Mouse (Mus musculus) spleen, embryonic (tissue): ENCODE measurements around the gene Ttyh3.

Source experiments
- CTCF ChIA-PET: fragments of 350-600 bp; sonication (Branson Sonifier 250); formaldehyde crosslinking; loops from one replicate; lab custom pipeline; 2022; lab: Charles Lee

Ttyh3 gene

DNA sequence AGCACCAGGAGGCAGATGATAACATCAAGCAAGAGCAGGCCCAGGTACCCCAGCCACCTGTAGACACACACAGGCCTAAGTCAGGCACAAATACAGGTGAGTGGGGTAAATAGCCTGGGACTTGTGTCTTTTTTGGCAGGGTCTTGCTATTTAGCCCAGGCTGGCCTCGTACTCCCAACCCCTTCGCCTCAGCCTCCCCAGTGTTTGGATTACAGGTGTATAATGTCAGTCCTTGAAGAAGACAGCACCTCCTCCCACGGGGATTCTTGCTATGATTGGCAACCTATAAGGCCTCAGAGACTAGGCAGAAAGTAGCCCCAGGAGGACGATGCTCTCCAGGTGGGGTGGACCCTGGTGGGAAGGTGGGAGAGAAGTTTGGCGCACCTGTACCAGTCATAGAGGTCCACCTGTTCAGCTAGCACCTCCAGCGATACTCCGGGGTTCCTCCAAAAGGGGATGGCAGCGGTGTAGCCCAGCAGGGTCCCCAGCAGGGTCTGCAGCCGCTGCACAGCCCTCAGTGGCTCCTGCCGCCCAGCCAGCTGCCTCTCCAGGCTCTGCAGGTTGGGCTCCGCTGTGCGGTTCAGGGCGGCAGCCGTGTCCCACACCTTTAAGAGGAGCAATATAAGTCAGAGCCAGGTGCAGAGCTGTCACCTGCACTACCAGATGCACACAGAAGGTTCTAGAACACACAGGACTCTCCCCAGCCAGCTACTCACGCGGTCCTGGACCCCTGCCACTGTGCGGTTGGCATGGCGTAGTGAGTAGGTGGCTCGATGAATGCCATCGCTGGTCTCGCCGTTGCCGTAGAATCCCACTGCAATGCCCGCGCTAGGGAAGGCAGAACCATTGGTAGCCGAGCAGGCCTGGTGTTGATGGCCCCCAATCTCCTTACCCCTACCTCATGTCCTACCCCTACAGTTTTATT is 13.8 kb downstream of the Ttyh3 start:
- CTCF ChIA-PET = interaction anchor here (0.6 kb wide), 1 partner anchor 180 kb away, joined by 7 read pairs; no protein-coding TSS in a partner anchor

DNA sequence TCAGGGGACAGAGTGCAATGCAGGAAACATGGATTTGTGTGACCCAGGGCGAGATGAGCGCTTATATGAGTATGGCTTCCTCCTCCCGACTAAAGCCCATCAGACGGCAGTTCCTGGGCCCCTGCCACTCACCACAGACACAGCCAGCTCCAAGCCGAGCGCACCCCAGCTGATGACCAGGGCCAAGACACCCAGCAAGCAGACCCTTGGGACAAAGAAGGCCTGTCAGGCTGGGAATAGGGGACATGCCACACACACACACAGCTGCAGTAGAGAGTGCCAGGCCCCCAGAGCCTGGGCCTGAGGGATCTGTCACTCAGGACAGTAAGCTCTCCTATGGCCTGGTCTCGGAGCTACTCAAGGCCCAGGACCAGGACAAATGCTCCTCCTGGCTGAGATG is 15.4 kb downstream of the Ttyh3 start:
- CTCF ChIA-PET = interaction anchor here (1.2 kb wide), 1 partner anchor 11 kb away, joined by 4 read pairs; no protein-coding TSS in a partner anchor

DNA sequence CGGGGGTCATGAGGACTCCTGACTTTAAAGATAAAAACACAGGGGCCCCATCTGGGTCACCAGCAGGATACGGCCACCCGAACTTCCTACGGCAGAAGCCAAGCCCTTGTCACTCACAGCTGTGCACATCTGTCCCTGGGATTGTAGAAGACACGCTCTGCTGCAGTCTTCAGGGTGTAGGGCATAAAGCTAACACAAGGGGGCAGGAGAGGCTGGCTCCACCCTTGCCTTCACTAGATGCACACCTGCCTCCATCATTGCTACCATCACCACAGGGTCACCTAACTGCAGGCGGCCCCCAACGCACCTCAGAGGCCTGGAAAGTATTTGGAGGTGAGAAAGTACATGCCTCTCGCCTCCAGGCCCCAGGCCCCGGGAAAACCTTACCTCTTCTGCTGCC is 19.8 kb downstream of the Ttyh3 start:
- CTCF ChIA-PET = no interaction called here

DNA sequence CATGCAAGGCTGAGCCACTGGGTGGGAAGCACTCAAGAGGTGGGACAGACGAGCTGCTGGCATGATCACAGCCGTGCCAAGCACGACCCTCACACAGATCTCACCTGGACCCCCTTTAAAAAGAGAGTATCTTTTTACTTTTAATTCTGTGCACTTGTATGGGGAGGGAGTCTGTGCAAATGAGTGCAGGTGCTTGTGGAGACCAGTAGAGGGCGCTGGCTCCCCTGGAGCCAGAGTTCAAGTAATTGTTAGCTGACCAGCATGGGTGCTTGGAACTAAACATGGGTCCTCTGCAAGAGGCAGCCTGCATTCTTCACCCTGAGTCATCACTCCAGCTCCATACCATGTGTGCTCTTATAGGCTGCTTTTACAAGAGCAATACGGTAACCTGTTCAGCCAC is 21.3 kb downstream of the Ttyh3 start:
- CTCF ChIA-PET = no interaction called here

DNA sequence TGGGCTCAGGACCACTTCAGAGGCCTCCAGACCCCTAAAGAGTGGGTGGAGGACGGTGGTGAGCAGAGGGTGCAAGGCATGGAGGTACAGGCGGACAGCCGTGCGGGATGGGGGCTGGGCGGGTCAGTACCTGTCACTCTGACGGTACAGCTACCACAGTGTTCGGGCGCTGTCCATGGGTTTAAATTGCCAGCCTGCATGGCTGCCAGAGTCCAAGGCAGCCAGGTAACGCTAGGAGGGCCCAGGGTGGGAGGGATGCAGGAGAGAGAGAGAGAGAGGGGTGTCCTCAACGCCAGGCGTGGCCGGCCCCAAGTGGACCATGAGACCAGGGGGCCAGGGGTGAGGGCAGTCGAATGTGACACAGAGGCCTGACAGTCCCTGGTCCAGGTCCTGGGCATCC is 23.9 kb downstream of the Ttyh3 start:
- CTCF ChIA-PET = no interaction called here

DNA sequence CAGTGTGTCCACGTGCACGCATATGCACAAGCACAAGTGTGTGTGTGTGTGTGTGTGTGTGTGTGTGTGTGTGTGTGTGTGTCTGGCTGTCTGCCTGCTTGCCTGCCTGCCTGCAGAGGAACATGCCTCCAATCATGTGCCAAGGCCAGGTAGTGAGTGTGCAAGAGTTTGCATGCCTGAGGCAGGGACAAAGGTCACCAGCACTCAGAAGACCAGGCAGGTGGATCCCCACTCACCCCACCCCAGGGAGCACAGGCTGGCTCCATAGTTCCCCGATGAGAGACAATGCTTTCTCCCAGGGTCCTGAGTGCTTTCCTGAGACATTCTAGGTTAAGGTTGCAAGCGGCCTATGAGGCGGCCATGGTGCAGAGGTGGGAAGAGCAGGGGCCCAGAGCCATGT is 24.6 kb downstream of the Ttyh3 start:
- CTCF ChIA-PET = no interaction called here

DNA sequence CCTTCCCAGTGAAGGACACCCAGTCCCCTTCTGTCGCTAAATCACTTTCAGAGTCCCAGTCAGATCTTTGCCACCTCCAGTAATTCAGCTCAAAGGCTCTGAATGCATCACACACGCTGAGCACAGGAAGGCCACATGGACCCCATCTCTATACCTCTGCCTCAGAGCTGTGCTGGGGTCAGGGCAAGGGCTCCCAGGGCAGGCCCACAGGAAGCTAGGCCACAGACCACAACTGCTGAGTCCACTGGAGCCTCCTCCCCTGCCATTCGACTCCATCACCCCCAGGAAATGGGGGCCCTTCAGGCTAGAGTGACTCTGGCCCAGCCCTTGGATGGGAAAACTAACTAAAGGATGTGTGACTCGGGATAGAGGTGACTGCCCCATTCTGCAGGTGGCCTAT is 25.0 kb downstream of the Ttyh3 start:
- CTCF ChIA-PET = no interaction called here

DNA sequence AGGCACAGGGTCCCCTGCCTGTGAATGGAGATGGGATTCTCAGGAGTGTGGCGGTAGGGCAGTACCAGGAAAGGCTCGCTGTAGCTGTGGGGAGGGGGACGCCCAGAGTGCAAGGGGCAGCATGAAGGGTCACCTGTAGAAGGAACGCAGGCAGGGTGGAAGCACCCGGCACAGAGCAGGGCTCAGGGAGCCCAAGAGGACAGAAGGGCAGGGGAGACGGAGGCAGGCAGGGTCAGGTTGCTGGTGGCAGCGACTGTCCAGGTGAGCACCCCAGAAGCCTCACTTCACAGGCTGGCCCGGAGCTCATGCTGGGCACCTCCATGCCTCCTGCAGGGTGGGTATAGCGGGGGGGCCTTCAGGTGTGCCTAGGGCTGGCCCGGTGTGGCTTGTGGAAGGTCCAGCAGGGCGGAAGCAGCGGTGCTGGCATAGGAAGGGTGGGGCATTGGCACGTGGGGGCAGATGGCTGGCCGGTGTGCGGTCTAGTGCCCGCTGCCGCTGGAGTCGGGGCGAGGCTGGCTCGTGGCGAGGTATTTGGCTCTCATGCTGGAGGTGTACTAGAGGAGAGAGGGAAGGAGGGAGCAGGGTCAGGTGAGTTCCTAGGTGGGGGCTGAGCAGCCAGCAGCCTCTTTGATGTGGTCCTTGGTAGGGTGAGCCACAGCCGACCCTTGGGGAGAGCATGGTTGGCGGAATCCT is 25.7 kb downstream of the Ttyh3 start:
- CTCF ChIA-PET = no interaction called here

DNA sequence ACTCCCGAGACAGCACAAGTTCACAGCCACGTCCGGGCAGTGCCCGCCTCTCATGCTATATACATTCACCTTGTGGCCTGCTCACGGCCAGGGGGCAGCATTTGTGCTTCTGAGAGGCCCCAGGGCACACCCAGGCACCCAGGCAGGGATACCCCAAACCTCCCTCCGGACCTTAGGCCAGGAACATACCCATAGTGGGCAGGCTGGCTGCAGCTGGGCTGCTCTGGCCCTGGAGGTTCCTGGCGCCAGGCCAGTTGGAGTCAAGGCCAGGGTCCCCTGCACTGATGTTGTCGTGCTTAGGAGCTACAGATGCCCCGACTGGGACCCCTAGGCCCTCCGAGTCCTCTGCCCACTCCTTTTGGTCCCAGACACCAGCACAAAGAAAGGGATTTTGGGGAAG is 27.3 kb downstream of the Ttyh3 start:
- CTCF ChIA-PET = no interaction called here

DNA sequence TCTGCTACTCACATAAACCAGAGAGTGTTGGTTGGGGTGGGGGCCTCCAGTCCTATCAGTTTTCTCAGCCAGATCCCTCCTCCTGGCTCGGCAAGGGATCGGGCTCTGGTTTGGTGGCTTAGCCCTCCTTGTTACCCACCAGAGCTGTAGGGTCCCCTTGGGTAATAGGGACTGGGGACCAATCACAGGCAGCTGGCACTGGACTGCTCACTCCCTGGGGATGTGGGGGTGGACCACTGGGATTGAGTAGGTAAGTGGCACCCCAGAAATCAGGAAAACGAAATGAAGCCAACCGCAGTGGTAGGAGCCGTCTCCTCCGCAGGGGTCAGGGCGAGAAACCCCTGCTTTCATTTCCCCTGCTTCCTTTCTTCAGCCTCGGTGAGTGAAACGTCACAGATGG is 27.7 kb downstream of the Ttyh3 start:
- CTCF ChIA-PET = no interaction called here

DNA sequence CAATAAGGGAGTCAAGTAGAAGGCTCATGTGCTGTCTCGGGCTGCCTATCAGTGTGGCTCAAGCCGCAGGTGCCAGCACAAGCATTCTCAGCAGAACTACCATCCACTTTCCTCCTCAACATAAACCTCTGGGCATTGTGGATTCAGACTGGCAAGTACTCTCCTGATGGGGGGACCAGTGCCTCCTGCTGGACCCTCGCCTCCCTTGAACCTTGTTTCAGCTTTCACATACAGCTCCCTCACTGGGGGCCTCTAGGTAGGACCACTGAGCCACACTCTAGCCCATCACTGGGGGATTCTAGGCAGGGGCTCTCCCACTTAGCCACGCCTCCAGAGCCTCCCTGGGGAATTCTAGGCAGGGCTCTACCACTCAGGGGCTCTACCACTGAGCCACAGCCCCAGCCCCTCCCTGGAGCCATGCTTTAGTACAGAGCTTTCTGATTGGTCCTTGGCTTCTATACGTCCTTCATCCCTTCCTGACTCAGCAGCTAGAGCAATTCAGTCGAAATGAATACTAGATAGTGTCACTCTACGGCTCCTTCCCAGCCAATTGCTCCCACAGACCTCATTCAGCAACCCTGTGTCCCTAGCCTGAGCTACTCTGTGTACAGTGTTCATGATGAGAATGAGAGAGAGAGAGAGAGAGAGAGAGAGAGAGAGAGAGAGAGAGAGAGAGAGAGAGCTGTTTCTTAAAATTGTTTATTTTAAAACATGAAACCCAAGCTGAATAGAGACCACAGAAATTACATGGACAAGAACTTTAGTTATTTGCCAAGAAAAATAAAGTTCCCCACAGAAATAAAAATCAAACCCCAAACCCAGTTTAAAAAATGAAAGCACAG is 28.7 kb downstream of the Ttyh3 start:
- CTCF ChIA-PET = interaction anchor here (1.0 kb wide), 1 partner anchor 80 kb away, joined by 27 read pairs; no protein-coding TSS in a partner anchor

DNA sequence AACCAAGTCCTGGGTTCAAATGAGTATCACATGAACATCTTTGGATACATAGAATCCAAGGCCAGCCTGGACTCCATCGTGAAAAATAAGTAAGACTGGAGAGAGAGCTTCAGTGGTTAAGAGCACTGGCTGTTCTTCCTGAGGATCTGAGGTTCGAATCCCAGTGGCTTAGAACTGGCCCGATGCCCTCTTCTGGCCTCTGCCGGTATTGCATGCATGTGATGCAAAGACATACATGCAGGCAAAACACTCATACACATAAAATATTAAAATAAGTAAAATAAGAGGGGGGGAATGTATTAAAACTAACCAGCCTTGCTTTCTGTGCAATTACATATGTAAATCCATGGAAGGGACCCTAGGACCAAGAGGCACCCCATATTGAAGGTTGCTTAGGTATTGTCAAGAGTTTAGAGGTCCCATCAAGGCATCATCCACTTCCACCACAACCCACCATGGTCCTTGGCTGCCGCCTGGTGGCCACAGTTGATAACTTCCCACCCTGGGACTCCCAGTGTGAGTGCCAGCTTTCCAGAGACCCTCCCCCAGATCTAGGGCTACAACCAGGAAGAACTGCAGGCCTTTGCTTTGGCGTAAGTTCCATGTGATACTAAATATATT is 29.6 kb downstream of the Ttyh3 start:
- CTCF ChIA-PET = interaction anchor here (1.0 to 1.5 kb wide), 3 partner anchors 52 to 79 kb away, joined by 3 to 27 read pairs (median 5); no protein-coding TSS in a partner anchor

DNA sequence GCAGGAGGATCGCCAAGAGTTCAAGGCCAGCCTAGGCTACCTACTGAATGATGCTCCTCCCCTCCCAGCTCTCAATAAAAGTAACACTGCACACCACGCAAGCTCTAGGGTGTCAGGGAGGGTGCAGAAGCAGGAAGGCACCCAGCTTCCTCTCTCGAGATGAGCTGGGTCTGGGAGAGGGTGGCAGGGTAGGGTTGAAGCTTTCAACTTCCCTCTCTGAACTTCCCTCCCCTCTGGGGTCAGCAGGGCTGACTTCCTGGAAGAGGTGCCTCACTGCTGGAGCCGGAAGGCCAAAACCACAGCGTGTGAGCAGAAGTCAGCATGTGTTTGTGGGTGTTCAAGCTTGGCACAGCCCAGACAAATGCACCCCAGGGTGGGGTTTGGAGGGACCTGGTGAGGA is 31.1 kb downstream of the Ttyh3 start:
- CTCF ChIA-PET = interaction anchor here (1.2 to 1.5 kb wide), 2 partner anchors 11 to 51 kb away, joined by 3 to 5 read pairs; partner anchors contain the start of gene Lfng

DNA sequence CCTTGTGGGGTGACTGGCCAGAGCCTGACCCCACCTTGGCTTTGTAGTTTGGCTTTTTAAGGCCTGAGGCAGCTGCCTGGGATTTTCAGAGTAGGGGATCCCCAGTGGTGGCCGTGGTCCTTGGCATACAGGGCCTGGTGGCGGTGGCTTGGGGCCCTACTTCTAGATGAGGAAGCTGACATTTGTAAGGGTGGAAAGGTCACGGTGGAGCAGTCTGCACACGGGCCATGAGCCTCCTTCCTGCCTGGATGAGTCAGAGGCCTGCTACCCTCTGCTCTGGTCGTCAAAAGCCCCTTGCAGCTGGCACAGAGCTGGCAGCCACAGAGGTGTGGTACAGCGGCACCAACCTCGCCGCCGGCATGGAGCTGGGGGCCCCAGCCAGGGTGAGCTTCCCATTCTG is 32.1 kb downstream of the Ttyh3 start:
- CTCF ChIA-PET = interaction anchor here (1.2 kb wide), 1 partner anchor 10 kb away, joined by 3 read pairs; the partner anchor contains the start of gene Lfng

DNA sequence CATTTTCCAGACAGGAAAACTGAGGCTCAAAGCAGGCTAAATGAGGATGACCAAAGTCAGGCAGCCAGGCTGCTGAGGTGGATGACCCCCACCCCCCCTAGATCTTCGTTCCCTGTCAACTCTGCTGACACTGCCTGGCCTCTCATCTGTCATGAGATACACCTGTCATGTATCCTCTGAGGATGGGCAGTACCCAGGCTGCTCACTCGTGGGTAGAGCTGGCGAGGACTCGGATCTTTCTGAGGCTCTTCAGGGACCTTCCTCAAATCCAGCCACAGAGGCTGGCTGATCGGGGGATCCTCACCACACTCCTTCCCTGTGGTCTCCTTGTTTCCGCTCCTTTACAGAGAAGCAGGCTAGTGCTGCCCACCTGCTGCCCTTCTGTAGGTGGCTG is 32.7 kb downstream of the Ttyh3 start:
- CTCF ChIA-PET = interaction anchor here (0.6 kb wide), 1 partner anchor 8 kb away, joined by 4 read pairs; no protein-coding TSS in a partner anchor

DNA sequence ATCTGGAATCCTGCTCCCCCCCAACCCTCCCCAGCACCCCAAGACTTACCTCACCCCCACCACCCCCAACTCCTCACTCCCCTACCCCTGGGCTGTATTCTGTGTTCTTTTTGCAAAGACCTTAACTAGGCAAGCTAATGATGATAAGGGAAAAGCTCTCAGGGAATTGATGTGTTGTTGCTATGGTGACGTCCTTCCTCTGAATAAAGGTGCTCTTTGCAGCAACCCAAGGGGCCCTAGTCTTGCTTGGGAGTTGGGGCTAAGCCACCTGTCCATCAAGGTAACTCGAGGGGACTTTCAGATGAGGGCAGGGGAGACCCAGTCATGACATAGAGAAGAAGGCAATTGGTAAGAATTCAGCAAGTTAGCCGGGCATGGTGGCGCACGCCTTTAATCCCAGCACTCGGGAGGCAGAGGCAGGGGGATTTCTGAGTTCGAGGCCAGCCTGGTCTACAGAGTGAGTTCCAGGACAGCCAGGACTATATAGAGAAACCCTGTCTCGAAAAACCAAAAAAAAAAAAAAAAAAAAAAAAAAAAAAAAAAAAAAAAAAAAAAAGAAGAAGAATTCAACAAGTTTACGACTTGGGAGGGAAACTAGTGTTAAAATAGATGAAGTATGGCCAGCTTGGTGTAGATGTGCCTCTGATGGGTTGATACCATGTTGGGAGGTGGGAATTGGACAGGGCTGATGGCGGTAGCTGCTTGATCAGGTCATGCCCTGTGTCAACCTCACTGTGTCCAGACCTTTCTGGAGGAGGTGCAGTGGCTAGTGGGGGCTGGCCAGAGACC is 33.3 kb downstream of the Ttyh3 start:
- CTCF ChIA-PET = interaction anchor here (0.6 kb wide), 1 partner anchor 8 kb away, joined by 4 read pairs; no protein-coding TSS in a partner anchor

DNA sequence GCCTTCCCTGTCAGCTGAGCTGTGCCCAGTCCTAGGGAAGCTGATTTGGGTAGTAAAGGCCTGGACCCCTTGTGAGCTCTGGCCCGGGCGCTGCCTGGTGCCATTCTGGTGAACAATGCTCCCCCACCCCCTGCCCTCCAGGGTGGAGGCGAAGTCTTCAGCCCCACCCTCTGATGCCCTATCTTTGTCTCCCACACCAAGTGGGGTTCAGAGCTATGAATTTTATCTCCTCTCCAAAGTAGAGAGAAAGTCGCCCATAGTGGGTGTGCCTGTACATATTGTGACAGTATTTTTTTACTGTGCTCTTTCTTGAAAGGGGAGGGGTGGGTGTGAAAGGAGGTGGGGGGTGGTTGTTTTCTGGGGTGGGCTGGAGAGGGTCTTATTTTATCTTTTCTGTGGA is 34.0 kb downstream of the Ttyh3 start:
- CTCF ChIA-PET = no interaction called here

DNA sequence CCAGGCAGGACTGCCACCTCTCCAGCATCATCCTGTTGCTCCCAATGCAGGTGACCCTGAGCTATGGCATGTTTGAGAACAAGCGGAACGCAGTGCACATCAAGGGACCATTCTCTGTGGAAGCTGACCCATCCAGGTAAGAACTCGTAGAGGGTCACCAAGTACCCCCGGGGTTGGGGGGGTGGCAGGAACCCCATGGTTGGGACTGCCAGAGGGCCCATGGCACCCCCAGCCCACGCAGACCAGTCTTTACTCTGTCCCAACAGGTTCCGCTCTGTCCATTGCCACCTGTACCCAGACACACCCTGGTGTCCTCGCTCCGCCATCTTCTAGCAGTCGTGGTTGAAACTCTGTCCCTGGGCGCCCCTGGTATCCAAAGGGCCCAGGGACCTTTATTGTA is 34.7 kb downstream of the Ttyh3 start:
- CTCF ChIA-PET = no interaction called here

DNA sequence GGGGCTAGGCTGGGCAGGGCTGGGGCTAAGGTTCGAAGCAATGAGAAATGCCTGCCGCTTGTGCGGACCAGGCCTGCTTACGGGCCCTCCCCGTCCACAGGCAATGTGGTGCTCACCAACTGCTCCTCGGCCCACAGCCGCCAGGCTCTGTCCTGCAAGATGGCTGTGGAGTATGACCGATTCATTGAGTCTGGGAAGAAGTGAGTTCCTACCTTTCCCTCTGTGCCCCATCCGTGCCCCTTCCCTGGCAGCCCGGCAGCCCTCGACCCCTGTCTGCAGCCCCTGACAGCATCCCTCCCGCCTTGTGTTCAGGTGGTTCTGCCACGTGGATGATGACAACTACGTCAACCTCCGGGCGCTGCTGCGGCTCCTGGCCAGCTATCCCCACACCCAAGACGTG is 36.6 kb downstream of the Ttyh3 start:
- CTCF ChIA-PET = interaction anchor here (0.8 to 1.0 kb wide), 2 partner anchors 13 to 14 kb away, joined by 4 read pairs; no protein-coding TSS in a partner anchor

DNA sequence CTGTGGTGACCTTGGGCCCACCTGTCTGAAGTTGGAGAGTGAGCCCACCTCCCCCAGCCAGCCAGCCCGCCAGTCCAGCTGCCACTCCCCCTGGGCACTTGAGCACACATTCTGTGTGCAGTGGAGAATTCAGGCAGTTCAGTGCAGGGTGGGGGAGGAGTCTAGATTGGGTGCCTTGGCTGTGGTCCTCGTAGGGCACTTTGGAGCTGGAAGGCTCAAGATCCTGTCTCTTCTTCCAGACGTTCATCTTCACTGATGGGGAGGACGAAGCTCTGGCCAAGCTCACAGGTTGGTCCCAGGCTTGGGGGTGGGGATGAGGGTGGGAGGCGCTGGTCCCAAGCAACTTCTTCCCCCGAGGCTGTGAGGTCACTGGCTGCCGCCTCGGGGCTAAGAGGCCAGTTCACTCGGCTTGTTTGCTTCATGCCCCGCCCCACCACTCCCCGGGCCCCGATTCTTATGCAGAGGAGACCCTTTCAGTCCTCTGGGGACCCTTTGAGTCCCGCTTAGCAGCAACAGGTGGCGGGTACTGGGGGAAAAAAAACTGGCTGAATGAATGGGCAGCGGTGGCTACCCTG is 37.1 kb downstream of the Ttyh3 start:
- CTCF ChIA-PET = interaction anchor here (0.7 kb wide), 1 partner anchor 49 kb away, joined by 3 read pairs; no protein-coding TSS in a partner anchor
